Mouse (Mus musculus): Measurements from ENCODE around the gene Sh3bp5. TPM values are rescaled to one million over a fixed set of nuclear protein-coding genes. Genes with fewer than 3 reads are reported as not detected.
A peak's percentile ranks its signal among the peaks of the same experiment; 100 is the strongest.
"Not testable (repeated sequence)": the region's sequence is repeated elsewhere in the genome, so short reads cannot be mapped to it uniquely, and the experiment has no call there.

Gene Sh3bp5
- polyA plus RNA-seq, 1 experiment: 8.7 TPM

DNA sequence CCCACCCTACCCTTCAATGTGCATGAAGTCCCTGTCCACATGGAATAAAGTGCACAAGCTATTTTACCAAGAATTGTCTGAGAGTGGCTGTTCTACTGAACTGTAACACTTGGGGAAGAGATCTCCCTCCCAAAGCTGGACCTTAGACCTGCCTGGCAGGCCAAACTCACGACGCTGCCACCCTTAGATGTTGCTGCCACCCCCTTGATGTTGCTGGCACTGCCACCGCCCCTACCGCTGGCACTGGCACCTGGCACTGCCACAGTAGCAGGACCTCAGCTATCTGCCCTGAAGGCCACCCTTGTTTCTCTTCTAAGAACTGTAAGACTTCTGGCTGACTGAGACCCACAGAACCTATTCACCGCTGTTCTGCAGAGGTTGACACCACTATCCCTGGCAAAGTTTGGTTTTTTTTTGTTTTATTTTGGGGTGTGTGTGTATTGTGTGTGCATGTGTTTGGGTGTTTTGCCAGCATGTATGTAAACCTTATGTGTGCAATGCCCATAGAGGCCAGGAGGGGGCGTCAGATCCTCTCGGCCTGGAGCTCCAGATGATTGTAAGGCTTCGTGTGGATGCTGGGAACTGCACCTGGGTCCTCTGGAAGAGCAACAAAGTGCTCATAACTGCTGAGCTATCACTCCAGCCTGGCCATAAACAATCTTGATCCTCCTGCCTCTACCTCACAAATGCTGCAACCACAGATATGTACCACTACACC is 19.1 kb upstream of the Sh3bp5 start:
- no peak for TF ChIP-seq MAX (IDR thresholded peaks at IDR 0.05)
- TF ChIP-seq CEBPB (IDR thresholded peaks at IDR 0.05; ENCODE audit: low read depth): no peak
- no peak for TF ChIP-seq MYOG (IDR thresholded peaks at IDR 0.05; ENCODE audit: control insufficient read depth, extremely low read depth, insufficient read length)
- no peak for TF ChIP-seq FOSL1 (IDR thresholded peaks at IDR 0.05; ENCODE audit: insufficient read depth, low read length, poor library complexity, severe bottlenecking)
- TF ChIP-seq USF1 (IDR thresholded peaks at IDR 0.05; ENCODE audit: low read depth): no peak
- no peak for TF ChIP-seq MYOD1 (IDR thresholded peaks at IDR 0.05; ENCODE audit: control insufficient read depth, insufficient read length, low read depth)

DNA sequence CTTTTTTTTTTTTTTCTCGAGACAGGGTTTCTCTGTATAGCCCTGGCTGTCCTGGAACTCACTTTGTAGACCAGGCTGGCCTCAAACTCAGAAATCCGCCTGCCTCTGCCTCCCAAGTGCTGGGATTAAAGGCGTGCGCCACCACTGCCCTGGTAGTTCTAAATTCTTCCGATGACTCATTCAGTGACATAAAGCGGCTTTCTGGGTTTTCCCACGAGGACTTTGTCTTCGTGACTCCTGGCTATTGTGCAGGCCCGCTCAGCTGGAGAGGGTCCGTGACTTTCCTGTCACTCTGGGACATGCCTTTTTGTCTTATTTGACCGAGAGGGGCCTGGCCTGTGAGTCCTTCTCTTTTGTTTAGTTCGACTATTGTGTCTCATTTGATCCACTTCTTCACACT is 18.1 kb upstream of the Sh3bp5 start:
- not testable (repeated sequence) for H3K36me3 ChIP-seq (ENCODE audit: control insufficient read depth, insufficient read depth); H3K27me3 ChIP-seq (ENCODE audit: control insufficient read depth, insufficient read depth, insufficient read length); H3K79me2 ChIP-seq (ENCODE audit: control insufficient read depth, insufficient read depth); H3K79me3 ChIP-seq (ENCODE audit: low read depth); H3ac ChIP-seq (ENCODE audit: control insufficient read depth, insufficient read length, low read depth); H3K4me3 ChIP-seq (ENCODE audit: insufficient read depth, poor library complexity, severe bottlenecking)

More for the DNA sequence above, 19.1 kb upstream of the Sh3bp5 start:
- Histone ChIP-seq H3ac (ENCODE audit: control insufficient read depth, insufficient read length, low read depth) (no peak overlapping the region), H3K27me3 (ENCODE audit: control insufficient read depth, insufficient read depth, insufficient read length) (no peaks in the 10 kb centered on the region), H3K4me3 (ENCODE audit: insufficient read depth, poor library complexity, severe bottlenecking) (no peak overlapping the region), H3K36me3 (ENCODE audit: control insufficient read depth, insufficient read depth) (no peaks in the 10 kb centered on the region), H3K79me3 (ENCODE audit: low read depth) (no peaks in the 10 kb centered on the region), H3K79me2 (ENCODE audit: control insufficient read depth, insufficient read depth) (no peaks in the 10 kb centered on the region)

DNA sequence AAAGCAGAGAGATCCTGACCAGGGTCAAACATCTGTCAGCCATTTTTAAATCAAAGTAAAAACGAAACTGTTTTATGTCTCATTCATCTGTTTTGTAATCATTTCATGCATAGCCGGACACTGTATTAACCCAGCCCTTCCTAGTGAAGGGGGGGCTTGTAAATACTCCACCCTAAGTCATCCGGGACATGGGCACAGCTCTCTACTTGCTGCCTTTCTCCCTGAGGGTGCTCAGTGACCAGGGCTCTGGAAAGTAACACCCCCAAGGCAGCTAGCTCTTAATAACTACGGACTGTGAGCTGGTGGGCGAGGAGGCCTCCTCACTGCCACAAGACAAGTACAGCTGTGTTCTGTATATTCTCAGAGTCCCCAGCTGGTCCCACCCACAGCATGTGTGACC is 13.1 kb upstream of the Sh3bp5 start:
- TF ChIP-seq CEBPB (IDR thresholded peaks at IDR 0.05; ENCODE audit: low read depth) (no peak), MAX (IDR thresholded peaks at IDR 0.05) (no peak), MYOG (IDR thresholded peaks at IDR 0.05; ENCODE audit: control insufficient read depth, extremely low read depth, insufficient read length) (no peak), FOSL1 (IDR thresholded peaks at IDR 0.05; ENCODE audit: insufficient read depth, low read length, poor library complexity, severe bottlenecking) (no peak)
- H3K79me3 ChIP-seq (ENCODE audit: low read depth): no peaks in the 10 kb centered on the region

DNA sequence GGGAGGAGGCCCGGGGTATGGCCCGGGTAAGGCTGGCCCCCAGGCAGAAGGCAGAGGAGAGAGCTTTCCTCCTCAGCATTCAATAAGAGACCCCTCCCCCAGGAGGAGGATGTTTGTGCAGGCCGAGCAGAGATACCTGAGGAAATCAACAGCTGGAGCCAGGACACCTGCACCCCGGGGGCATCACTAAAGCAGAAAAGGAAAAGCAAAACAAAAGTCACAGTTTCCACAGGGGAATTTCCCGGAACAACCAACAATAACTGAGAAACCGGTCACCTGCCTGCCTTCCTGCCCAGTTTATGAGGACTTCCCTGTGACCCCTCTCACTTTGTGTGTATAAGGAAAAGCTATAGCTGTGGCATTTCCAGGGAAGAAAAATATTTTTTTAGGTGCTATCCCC is 7.7 kb upstream of the Sh3bp5 start:
- Histone ChIP-seq H3K79me3 (ENCODE audit: low read depth) (no peaks in the 10 kb centered on the region), H3K27me3 (ENCODE audit: control insufficient read depth, insufficient read depth, insufficient read length) (no peaks in the 10 kb centered on the region), H3K79me2 (ENCODE audit: control insufficient read depth, insufficient read depth) (no peaks in the 10 kb centered on the region), H3K4me3 (ENCODE audit: insufficient read depth, poor library complexity, severe bottlenecking) (no peak overlapping the region), H3K36me3 (ENCODE audit: control insufficient read depth, insufficient read depth) (no peaks in the 10 kb centered on the region), H3ac (ENCODE audit: control insufficient read depth, insufficient read length, low read depth) (no peak overlapping the region)
- TF ChIP-seq MYOD1 (IDR thresholded peaks at IDR 0.05; ENCODE audit: control insufficient read depth, insufficient read length, low read depth) (no peak), FOSL1 (IDR thresholded peaks at IDR 0.05; ENCODE audit: insufficient read depth, low read length, poor library complexity, severe bottlenecking) (no peak), USF1 (IDR thresholded peaks at IDR 0.05; ENCODE audit: low read depth) (no peak), MYOG (IDR thresholded peaks at IDR 0.05; ENCODE audit: control insufficient read depth, extremely low read depth, insufficient read length) (no peak), MAX (IDR thresholded peaks at IDR 0.05) (no peak), CEBPB (IDR thresholded peaks at IDR 0.05; ENCODE audit: low read depth) (no peak), CTCF (IDR thresholded peaks at IDR 0.05; ENCODE audit: control insufficient read depth, insufficient read depth, insufficient read length) (no peak)

More for the DNA sequence above, 13.1 kb upstream of the Sh3bp5 start:
- Histone ChIP-seq H3K36me3 (ENCODE audit: control insufficient read depth, insufficient read depth) (no peaks in the 10 kb centered on the region), H3K79me2 (ENCODE audit: control insufficient read depth, insufficient read depth) (no peaks in the 10 kb centered on the region), H3K4me3 (ENCODE audit: insufficient read depth, poor library complexity, severe bottlenecking) (no peak overlapping the region), H3ac (ENCODE audit: control insufficient read depth, insufficient read length, low read depth) (no peak overlapping the region), H3K27me3 (ENCODE audit: control insufficient read depth, insufficient read depth, insufficient read length) (no peaks in the 10 kb centered on the region)

DNA sequence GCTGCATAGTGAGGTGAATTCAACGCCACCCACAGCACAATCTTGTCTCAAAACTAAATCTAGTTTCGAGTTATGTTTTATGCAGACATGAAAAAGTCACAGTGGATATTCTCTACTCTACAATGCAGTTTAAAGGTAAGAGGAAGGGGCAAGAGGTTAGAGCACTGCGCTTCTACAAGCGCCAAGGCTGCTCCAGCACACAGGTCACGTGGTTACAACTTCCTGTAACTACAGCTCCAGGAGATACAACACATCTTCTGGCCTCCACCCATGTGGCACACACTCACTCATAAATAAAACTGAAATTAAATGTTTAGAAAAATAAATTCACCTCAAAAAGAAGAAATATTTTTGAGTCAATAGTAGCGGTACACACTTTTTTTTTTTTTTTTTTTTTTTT is 4.8 kb upstream of the Sh3bp5 start:
- Histone ChIP-seq H3K79me3 (ENCODE audit: low read depth) (no peaks in the 10 kb centered on the region), H3ac (ENCODE audit: control insufficient read depth, insufficient read length, low read depth) (no peak overlapping the region), H3K36me3 (ENCODE audit: control insufficient read depth, insufficient read depth) (no peaks in the 10 kb centered on the region), H3K79me2 (ENCODE audit: control insufficient read depth, insufficient read depth) (peaks cover 1% of the 10 kb centered on the region), H3K4me3 (ENCODE audit: insufficient read depth, poor library complexity, severe bottlenecking) (no peak overlapping the region), H3K27me3 (ENCODE audit: control insufficient read depth, insufficient read depth, insufficient read length) (no peaks in the 10 kb centered on the region)
- no peak for TF ChIP-seq MYOD1 (IDR thresholded peaks at IDR 0.05; ENCODE audit: control insufficient read depth, insufficient read length, low read depth)
- no peak for TF ChIP-seq MAX (IDR thresholded peaks at IDR 0.05)
- peak; percentile 15 for TF ChIP-seq USF1 (IDR thresholded peaks at IDR 0.05; ENCODE audit: low read depth)

DNA sequence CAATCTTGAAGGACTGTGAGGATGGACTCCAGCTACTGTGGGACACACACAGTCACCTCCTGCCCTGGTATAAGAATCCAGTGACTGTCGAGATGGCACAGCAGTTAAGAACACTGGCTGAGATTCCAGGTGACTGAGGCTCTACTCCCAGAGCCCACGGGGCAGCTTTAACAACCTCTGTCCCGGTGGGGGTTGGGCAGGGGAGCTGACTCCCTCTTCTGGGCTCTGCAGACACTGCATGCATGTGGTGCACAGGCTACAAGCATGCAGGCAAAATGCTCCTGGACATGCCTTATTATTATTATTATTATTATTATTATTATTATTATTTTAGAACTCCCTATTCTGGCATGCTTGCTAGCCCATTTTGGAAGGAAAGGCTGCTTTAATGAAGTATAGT is 4.4 kb upstream of the Sh3bp5 start:
- no peaks in the 10 kb centered on the region for H3K36me3 ChIP-seq (ENCODE audit: control insufficient read depth, insufficient read depth)

More for the DNA sequence above, 4.4 kb upstream of the Sh3bp5 start:
- TF ChIP-seq USF1 (IDR thresholded peaks at IDR 0.05; ENCODE audit: low read depth) (no peak), MYOG (IDR thresholded peaks at IDR 0.05; ENCODE audit: control insufficient read depth, extremely low read depth, insufficient read length) (no peak), MYOD1 (IDR thresholded peaks at IDR 0.05; ENCODE audit: control insufficient read depth, insufficient read length, low read depth) (no peak), MAX (IDR thresholded peaks at IDR 0.05) (no peak), CEBPB (IDR thresholded peaks at IDR 0.05; ENCODE audit: low read depth) (no peak), CTCF (IDR thresholded peaks at IDR 0.05; ENCODE audit: control insufficient read depth, insufficient read depth, insufficient read length) (no peak), FOSL1 (IDR thresholded peaks at IDR 0.05; ENCODE audit: insufficient read depth, low read length, poor library complexity, severe bottlenecking) (no peak)
- H3ac ChIP-seq (ENCODE audit: control insufficient read depth, insufficient read length, low read depth): no peak overlapping the region
- H3K4me3 ChIP-seq (ENCODE audit: insufficient read depth, poor library complexity, severe bottlenecking): no peak overlapping the region
- H3K27me3 ChIP-seq (ENCODE audit: control insufficient read depth, insufficient read depth, insufficient read length): no peaks in the 10 kb centered on the region
- no peaks in the 10 kb centered on the region for H3K79me3 ChIP-seq (ENCODE audit: low read depth)
- peaks cover 6% of the 10 kb centered on the region for H3K79me2 ChIP-seq (ENCODE audit: control insufficient read depth, insufficient read depth)
